Mouse (Mus musculus) naive thymus-derived CD4-positive, alpha-beta T cell, adult 5 months (primary cell): Measurements from ENCODE around the gene Khsrp. TPM values are rescaled to one million over a fixed set of nuclear protein-coding genes. Genes with fewer than 3 reads are reported as not detected.

Experiments
- polyA plus RNA-seq: library from polyadenylated mRNA; unstranded; fragments of 100-300 nt; shearing (Covaris generic); gene quantifications from one replicate; pipeline ENCODE4 v1.2.1, GENCODE M21; 2017

Gene Khsrp
- polyA plus RNA-seq, result 60.8 TPM

GRCm38 (mm10) chr17:57030931-57031660 is at the start of gene Khsrp:
Gene Khsrp (minus strand): TSS chr17:57031522.

GRCm38 (mm10) chr17:57078336-57078735 is 47.0 kb upstream of the Khsrp start, which contains the start of gene Dennd1c:
Gene Dennd1c (minus strand): TSS chr17:57078514.

GRCm38 (mm10) chr17:57059486-57059977 is 28.2 kb upstream of the Khsrp start, which contains the start of gene Slc25a23:
Gene Slc25a23 (minus strand): TSS chr17:57059863.

GRCm38 (mm10) chr17:57058891-57059485 is 27.7 kb upstream of the Khsrp start, which contains the start of gene Crb3:
Gene Crb3 (plus strand): TSS chr17:57059105.

GRCm38 (mm10) chr17:57041554-57041953 is 10.2 kb upstream of the Khsrp start, which contains the start of gene Slc25a41:
Gene Slc25a41 (minus strand): TSS chr17:57041654.

GRCm38 (mm10) chr17:57011236-57012141 is 19.8 kb downstream of the Khsrp start, which contains the start of the genes Gtf2f1 and Gm17949:
Gene Gtf2f1 (minus strand): TSS chr17:57011288.
Gene Gm17949 (plus strand): TSS chr17:57011469.

GRCm38 (mm10) chr17:56999968-57000609 is 31.2 kb downstream of the Khsrp start, which contains the start of gene Pspn:
Gene Pspn (minus strand): TSS chr17:57000018.

GRCm38 (mm10) chr17:56997029-56997667 is 34.2 kb downstream of the Khsrp start, which contains the start of gene Alkbh7:
Gene Alkbh7 (plus strand): TSS chr17:56997339.

GRCm38 (mm10) chr17:56990115-56990746 is 41.1 kb downstream of the Khsrp start, which contains the start of gene Clpp:
Gene Clpp (plus strand): TSS chr17:56990305.

GRCm38 (mm10) chr17:56982013-56982412 is 49.3 kb downstream of the Khsrp start, which contains the start of gene Acer1:
Gene Acer1 (minus strand): TSS chr17:56982126.

Other genes starting within 250 kb of the Khsrp start
- gene Rfx2, start 200.5 kb downstream of the Khsrp start, polyA plus RNA-seq, result 1.8 TPM
- not detected for gene Acsbg2, start 157.1 kb downstream of the Khsrp start, polyA plus RNA-seq
- gene 1700061G19Rik, start 156.0 kb downstream of the Khsrp start, polyA plus RNA-seq, result not detected
- gene Mllt1, start 96.1 kb downstream of the Khsrp start, polyA plus RNA-seq, result 26.1 TPM
- gene Acer1, start 49.4 kb downstream of the Khsrp start, polyA plus RNA-seq, result not detected
- gene Clpp, start 41.2 kb downstream of the Khsrp start, polyA plus RNA-seq, result 48.3 TPM
- 17.1 TPM for gene Alkbh7, start 34.2 kb downstream of the Khsrp start, polyA plus RNA-seq
- gene Pspn, start 31.5 kb downstream of the Khsrp start, polyA plus RNA-seq, result not detected
- gene Gtf2f1, start 20.2 kb downstream of the Khsrp start, polyA plus RNA-seq, result 71.2 TPM
- gene Gm17949, start 20.1 kb downstream of the Khsrp start, polyA plus RNA-seq, result 1.1 TPM
- not detected for gene Slc25a41, start 10.1 kb upstream of the Khsrp start, polyA plus RNA-seq
- gene Crb3, start 27.6 kb upstream of the Khsrp start, polyA plus RNA-seq, result 1.7 TPM
- gene Slc25a23, start 28.3 kb upstream of the Khsrp start, polyA plus RNA-seq, result 13.0 TPM
- gene Dennd1c, start 47.0 kb upstream of the Khsrp start, polyA plus RNA-seq, result 126 TPM
- 1.1 TPM for gene Tubb4a, start 56.3 kb upstream of the Khsrp start, polyA plus RNA-seq
- 3.9 TPM for gene Tnfsf9, start 73.8 kb upstream of the Khsrp start, polyA plus RNA-seq
- gene Cd70, start 118.3 kb upstream of the Khsrp start, polyA plus RNA-seq, result not detected
- gene Tnfsf14, start 162.7 kb upstream of the Khsrp start, polyA plus RNA-seq, result not detected
- gene C3, start 196.6 kb upstream of the Khsrp start, polyA plus RNA-seq, result not detected
- gene Gpr108, start 216.9 kb upstream of the Khsrp start, polyA plus RNA-seq, result 56.3 TPM
- gene Trip10, start 217.9 kb upstream of the Khsrp start, polyA plus RNA-seq, result 5.1 TPM
- gene Vav1, start 247.6 kb upstream of the Khsrp start, polyA plus RNA-seq, result 198 TPM